ENCODE assay signal across 8 mouse cellular contexts in genomic region chr6:90653736-90654135, GRCm38 (mm10). TPM values are rescaled to one million over a fixed set of nuclear protein-coding genes. Genes with fewer than 3 reads are reported as not detected.
DNase-seq lines count a peak whose midpoint lies in the region; ATAC-seq and TF ChIP-seq lines count a peak whose summit lies in the region.

No protein-coding gene starts in this region.

- no peak overlapping the region for H3K4me3 ChIP-seq in forebrain, postnatal 0 days (ENCODE audit: low read depth, low read length)
- no peak overlapping the region for H3K4me3 ChIP-seq in forebrain, embryonic 15.5 days
- H3K4me3 ChIP-seq in liver, embryonic 14.5 days (ENCODE audit: insufficient read depth in 1 of 2, low read depth in 2 of 2, low read length in 2 of 2) = no peak overlapping the region

- no peak overlapping the region for H3K4me2 ChIP-seq in forebrain, postnatal 0 days (ENCODE audit: low read depth)
- no peak overlapping the region for H3K4me2 ChIP-seq in forebrain, embryonic 15.5 days (replicated peaks)
- no peak overlapping the region for H3K4me2 ChIP-seq in liver, embryonic 14.5 days (ENCODE audit: low read depth)

- H3K9ac ChIP-seq in forebrain, postnatal 0 days = no peak overlapping the region
- no peak overlapping the region for H3K9ac ChIP-seq in forebrain, embryonic 15.5 days (replicated peaks)
- H3K9ac ChIP-seq in liver, embryonic 14.5 days (replicated peaks) = no peak overlapping the region

- H3K4me1 ChIP-seq in forebrain, postnatal 0 days (ENCODE audit: insufficient read depth) = no peaks in the 10 kb centered on the region
- H3K4me1 ChIP-seq in forebrain, embryonic 15.5 days = no peaks in the 10 kb centered on the region
- H3K4me1 ChIP-seq in liver, embryonic 14.5 days (replicated peaks; ENCODE audit: control insufficient read depth in 2 of 2, insufficient read depth in 2 of 2, low read length in 1 of 2) = 0 out of 4 replicates have a peak, but pooled peaks cover 0 to 3% of the 10 kb centered on the region in 2 experiments

- H3K9me3 ChIP-seq in forebrain, postnatal 0 days (ENCODE audit: low read length) = no peaks in the 10 kb centered on the region
- no peaks in the 10 kb centered on the region for H3K9me3 ChIP-seq in forebrain, embryonic 15.5 days
- no peaks in the 10 kb centered on the region for H3K9me3 ChIP-seq in liver, embryonic 14.5 days (ENCODE audit: control insufficient read depth, low read length)

- ATAC-seq in forebrain, postnatal 0 days = no peak
- ATAC-seq in forebrain, embryonic 15.5 days (replicated peaks) = no peak
- no peak for ATAC-seq in liver, embryonic 14.5 days (ENCODE audit: insufficient read depth)

- no peak for TF ChIP-seq EP300 in liver, embryonic 14.5 days (IDR thresholded peaks at IDR 0.05; ENCODE audit: low read depth)

- H3K27me3 ChIP-seq in forebrain, postnatal 0 days (ENCODE audit: insufficient read depth, low read length) = no peaks in the 10 kb centered on the region
- H3K27me3 ChIP-seq in forebrain, embryonic 15.5 days = no peaks in the 10 kb centered on the region
- H3K27me3 ChIP-seq in liver, embryonic 14.5 days (ENCODE audit: control insufficient read depth, insufficient read depth, low read length) = no peaks in the 10 kb centered on the region

- WGBS in forebrain, postnatal 0 days = 60% methylated on average over 2 of the region's 2 CpGs
- WGBS in forebrain, embryonic 15.5 days = 56% methylated on average over 2 of the region's 2 CpGs
- 25% methylated on average over 2 of the region's 2 CpGs for WGBS in liver, embryonic 14.5 days (ENCODE audit: insufficient replicate concordance)

- peak; percentile 54 for TF ChIP-seq CTCF in forebrain, postnatal 0 days (IDR thresholded peaks at IDR 0.05; ENCODE audit: low read depth)
- peak; percentile 93 for TF ChIP-seq CTCF in liver, embryonic 14.5 days (IDR thresholded peaks at IDR 0.05; ENCODE audit: low read depth)

- H3K27ac ChIP-seq in forebrain, postnatal 0 days (ENCODE audit: low read depth, low read length) = no peak overlapping the region
- H3K27ac ChIP-seq in forebrain, embryonic 15.5 days (replicated peaks) = no peak overlapping the region
- H3K27ac ChIP-seq in liver, embryonic 14.5 days = no peak overlapping the region

- DNase-seq in forebrain, postnatal 0 days = peak; percentile 8
- peak; percentile 50 for DNase-seq in A20 (ENCODE audit: low read depth, low spot score)
- DNase-seq in adrenal gland, postnatal 14 days = peak; percentile 81
- DNase-seq in embryo, embryonic 9.5 days (ENCODE audit: extremely low spot score) = peak; percentile 33
- DNase-seq in heart, postnatal 4 days = peak; percentile 76
- DNase-seq in liver, embryonic 14.5 days (ENCODE audit: low read depth in 3 of 3, low spot score in 3 of 3) = peak in 1 of 3 experiments; percentile 30
- DNase-seq in ovary, postnatal 36 days (ENCODE audit: low spot score) = peak; percentile 44

- H3K36me3 ChIP-seq in forebrain, postnatal 0 days (ENCODE audit: insufficient read depth) = no peaks in the 10 kb centered on the region; the same call in 1 of the 2 replicates
- no peaks in the 10 kb centered on the region for H3K36me3 ChIP-seq in forebrain, embryonic 15.5 days
- H3K36me3 ChIP-seq in liver, embryonic 14.5 days (replicated peaks; ENCODE audit: control insufficient read depth, insufficient read depth, low read depth) = no peaks in the 10 kb centered on the region

RNA-seq across cellular contexts. Expression of gene Slc41a3, which starts 49.2 kb away (rescaled TPM):
- total RNA-seq in forebrain, postnatal 0 days (2014; rRNA removed) = 4.7 and 7.9 TPM in 2 replicates
- polyA plus RNA-seq in forebrain, postnatal 0 days (2015; fragmentation: Nextera tagmentation; extraction: Ambion mirVana) = 5.1 and 9.4 TPM in 2 replicates
- 2.3 and 2.5 TPM in 2 replicates for polyA plus RNA-seq in forebrain, embryonic 15.5 days (2015; fragmentation: Nextera tagmentation; extraction: Ambion mirVana)
- total RNA-seq in adrenal gland, postnatal 14 days (2021) = 21.4 and 25.2 TPM in 2 replicates
- 10 to 100 TPM; 19.4 to 19.8 TPM for total RNA-seq in heart, postnatal 4 days (2021)
- polyA plus RNA-seq in liver, embryonic 14.5 days (2012; rRNA removed) = 23.5 and 25.3 TPM in 2 replicates
- 27.6 and 30.6 TPM in 2 replicates for polyA plus RNA-seq in liver, embryonic 14.5 days (2014; fragmentation: Nextera tagmentation; extraction: Ambion mirVana)
